Mouse (Mus musculus): ENCODE data around the gene Dpp7. TPM values are rescaled to one million over a fixed set of nuclear protein-coding genes. Genes with fewer than 3 reads are reported as not detected.

Gene Dpp7
- polyA plus RNA-seq, 1 experiment from 2014 or later, result 28.5 TPM

DNA sequence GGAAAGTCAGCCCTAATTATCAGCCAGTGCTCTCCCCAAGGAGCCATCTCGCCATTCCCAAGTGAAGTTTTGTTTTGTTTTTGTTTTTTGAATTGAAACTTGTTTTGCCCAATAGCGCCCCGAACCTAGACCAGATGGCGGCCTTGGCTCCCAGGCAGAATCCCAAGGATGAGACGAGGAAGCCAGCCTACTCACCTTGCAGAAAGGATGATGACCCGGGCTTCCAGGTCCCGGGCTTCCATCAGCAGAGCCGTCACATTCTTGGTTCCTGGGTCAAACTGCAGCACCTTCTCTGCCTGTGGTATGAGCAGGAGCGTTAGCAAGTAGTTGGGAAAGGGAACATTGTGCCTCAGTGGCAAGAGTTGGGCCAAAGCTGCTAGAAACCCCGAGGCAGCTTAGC, 46.0 kb downstream of the Dpp7 start:
- no peaks in the 10 kb centered on the region for H3K36me3 ChIP-seq (ENCODE audit: insufficient read depth, low read length)
- WGBS, result 59% methylated on average over 10 of the region's 10 CpGs
- peaks cover 2% of the 10 kb centered on the region; the same call in 1 of the 2 replicates for H3K4me1 ChIP-seq (replicated peaks; ENCODE audit: insufficient read depth, low read length)
- TF ChIP-seq CTCF (IDR thresholded peaks at IDR 0.05; ENCODE audit: low read depth), result no peak
- ATAC-seq (replicated peaks; ENCODE audit: low FRiP score, low read depth), result no peak
- H3K4me2 ChIP-seq (ENCODE audit: low read length), result no peak overlapping the region
- peaks cover 33% of the 10 kb centered on the region for H3K27me3 ChIP-seq (ENCODE audit: insufficient read depth, low read length)
- DNase-seq (ENCODE audit: low spot score), result no peak
- no peak overlapping the region for H3K9ac ChIP-seq (ENCODE audit: low read depth, low read length)
- H3K9me3 ChIP-seq (replicated peaks; ENCODE audit: low read length), result no peaks in the 10 kb centered on the region
- H3K27ac ChIP-seq, result no peak overlapping the region
- no peak overlapping the region for H3K4me3 ChIP-seq (replicated peaks; ENCODE audit: low read depth, low read length)

DNA sequence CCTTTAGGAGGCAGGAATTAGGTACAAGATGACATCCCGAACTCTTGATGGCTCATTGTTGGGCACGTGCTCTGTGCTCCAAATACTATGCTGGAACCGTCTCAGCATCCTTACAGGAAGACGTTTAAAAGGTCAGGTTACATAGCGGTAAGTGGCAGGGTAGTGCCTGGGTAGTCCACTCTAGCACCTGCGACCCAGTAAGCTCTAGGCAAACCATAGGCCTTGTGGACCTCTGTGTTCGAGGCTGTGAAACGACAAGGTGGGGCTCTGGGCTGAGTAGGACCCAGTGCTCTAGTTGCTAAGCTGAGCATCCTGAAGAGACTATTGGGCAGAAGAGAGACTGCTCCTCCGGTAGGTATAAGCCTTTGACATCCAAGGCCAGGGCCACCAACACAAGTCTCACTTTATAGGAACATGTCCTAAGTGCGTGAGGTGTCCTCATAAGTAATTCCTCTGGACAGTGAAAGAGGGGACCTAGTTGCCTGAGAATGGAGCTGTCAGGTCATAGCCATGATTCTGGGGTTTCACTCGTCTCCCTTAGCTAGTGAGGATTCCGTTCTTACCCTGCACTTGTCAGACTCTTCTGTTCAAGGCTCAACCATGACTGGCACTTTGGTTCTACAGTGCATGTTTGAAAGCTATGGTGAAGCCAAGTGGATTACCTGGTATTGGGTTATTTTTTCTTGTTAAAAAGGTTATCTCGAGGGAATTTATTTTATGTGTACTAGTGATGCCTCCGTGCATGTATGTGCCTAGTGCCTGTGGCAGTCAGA, 50.4 kb downstream of the Dpp7 start:
- 50% methylated on average over 14 of the region's 14 CpGs for WGBS
- TF ChIP-seq CTCF (IDR thresholded peaks at IDR 0.05; ENCODE audit: low read depth), result no peak
- ATAC-seq (replicated peaks; ENCODE audit: low FRiP score, low read depth) (no peak), DNase-seq (ENCODE audit: low spot score) (no peak)
- Histone ChIP-seq H3K4me2 (ENCODE audit: low read length) (peak overlapping the region; percentile 64), H3K9ac (ENCODE audit: low read depth, low read length) (no peak overlapping the region), H3K4me1 (replicated peaks; ENCODE audit: insufficient read depth, low read length) (peaks cover 3% of the 10 kb centered on the region; the same call in 1 of the 2 replicates), H3K9me3 (replicated peaks; ENCODE audit: low read length) (no peaks in the 10 kb centered on the region), H3K36me3 (ENCODE audit: insufficient read depth, low read length) (no peaks in the 10 kb centered on the region), H3K27me3 (ENCODE audit: insufficient read depth, low read length) (peaks cover 13% of the 10 kb centered on the region), H3K27ac (no peak overlapping the region), H3K4me3 (replicated peaks; ENCODE audit: low read depth, low read length) (no peak overlapping the region)

DNA sequence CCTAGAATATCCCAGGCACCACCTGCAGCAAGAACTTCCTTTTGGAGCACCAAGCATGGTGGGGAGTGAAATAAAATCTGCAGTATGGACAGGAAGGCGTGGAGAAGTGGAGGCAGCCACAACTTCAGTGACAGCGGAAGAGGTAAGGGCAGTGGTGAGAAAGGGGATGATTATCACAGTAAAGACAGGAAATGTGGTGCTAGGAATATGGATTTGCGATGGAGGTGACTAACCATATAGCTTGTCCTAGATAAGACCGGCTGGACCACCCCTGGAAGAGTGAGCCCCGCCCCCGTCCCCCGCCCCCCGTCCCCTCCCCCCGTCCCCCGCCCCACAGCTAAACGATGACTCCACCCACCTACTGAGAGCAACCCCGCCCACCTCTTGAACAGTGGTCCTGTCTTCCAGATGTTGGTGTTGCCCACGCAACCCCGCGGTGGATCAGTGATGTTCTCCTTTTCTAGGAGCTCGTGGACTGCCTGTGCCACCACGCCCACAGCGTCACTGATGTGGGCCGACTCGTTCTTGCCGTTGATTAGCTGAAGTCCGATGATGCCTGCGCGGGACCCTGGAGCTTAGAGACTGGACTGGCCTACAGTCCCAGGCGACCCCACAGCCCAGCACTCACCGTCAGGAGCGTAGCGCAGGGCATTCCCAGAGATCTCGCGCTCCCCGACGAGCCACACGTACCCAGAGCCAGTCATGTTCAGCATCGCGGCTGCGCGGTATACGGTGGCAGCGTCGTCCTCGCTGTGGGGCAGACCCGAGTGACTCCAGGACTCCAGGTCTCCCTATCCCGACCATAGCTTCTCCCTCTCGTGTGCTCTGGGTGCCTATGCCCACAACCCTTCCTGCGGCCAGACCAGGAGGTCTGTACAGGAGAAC, 51.3 kb downstream of the Dpp7 start:
- Histone ChIP-seq H3K27ac (no peak overlapping the region), H3K36me3 (ENCODE audit: insufficient read depth, low read length) (no peaks in the 10 kb centered on the region), H3K4me1 (replicated peaks; ENCODE audit: insufficient read depth, low read length) (peaks cover 3% of the 10 kb centered on the region; the same call in 1 of the 2 replicates), H3K9me3 (replicated peaks; ENCODE audit: low read length) (no peaks in the 10 kb centered on the region), H3K4me2 (ENCODE audit: low read length) (peak overlapping the region; percentile 64), H3K4me3 (replicated peaks; ENCODE audit: low read depth, low read length) (peak overlapping the region; percentile 24), H3K9ac (ENCODE audit: low read depth, low read length) (no peak overlapping the region), H3K27me3 (ENCODE audit: insufficient read depth, low read length) (peaks cover 5% of the 10 kb centered on the region; the same call in 1 of the 2 replicates)
- 0 out of 2 replicates have a peak, but pooled peaks have one; percentile 36 for ATAC-seq (replicated peaks; ENCODE audit: low FRiP score, low read depth)
- WGBS, result 2% methylated on average over 45 of the region's 45 CpGs
- peak; percentile 45 for DNase-seq (ENCODE audit: low spot score)
- TF ChIP-seq CTCF (IDR thresholded peaks at IDR 0.05; ENCODE audit: low read depth), result no peak

DNA sequence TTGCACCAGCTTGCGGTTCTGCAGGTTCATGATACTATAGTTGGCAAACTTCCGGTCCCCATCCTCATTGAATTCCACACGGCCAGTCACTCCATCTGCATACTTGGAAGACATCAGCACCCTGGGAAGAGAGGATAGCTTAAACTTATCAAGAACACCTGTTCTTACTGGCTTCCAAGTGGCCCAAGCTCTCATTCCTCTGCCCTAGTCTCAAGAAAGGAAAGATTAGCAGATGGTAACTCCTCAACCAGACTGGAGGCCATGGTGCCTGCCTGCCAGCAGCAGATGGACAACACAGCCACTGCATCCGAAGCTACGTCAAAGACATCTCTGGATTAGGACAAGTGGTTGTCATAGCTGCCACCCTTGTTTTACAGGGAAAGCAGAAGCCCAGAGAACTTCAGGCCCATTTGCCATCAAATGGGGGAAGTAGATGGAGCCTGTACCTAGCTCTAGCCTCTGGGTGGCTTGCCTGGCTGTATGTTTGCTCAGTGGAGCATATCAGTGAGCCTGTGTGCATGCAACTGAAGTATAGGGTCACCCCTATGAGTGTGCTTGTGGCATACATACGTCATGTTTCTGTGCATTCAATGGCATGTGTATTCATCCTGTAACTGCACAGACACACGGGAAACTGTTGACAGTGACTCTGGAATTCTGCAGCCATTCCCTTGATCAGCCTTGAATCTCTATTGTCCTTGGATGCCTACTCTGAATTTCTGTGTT, 52.1 kb downstream of the Dpp7 start:
- no peak overlapping the region for H3K27ac ChIP-seq
- H3K4me3 ChIP-seq (replicated peaks; ENCODE audit: low read depth, low read length), result peak overlapping the region; percentile 24; the same call in 1 of the 2 replicates
- H3K4me2 ChIP-seq (ENCODE audit: low read length), result peak overlapping the region; percentile 64; the same call in 1 of the 2 replicates
- TF ChIP-seq CTCF (IDR thresholded peaks at IDR 0.05; ENCODE audit: low read depth), result no peak
- H3K36me3 ChIP-seq (ENCODE audit: insufficient read depth, low read length), result no peaks in the 10 kb centered on the region
- WGBS, result 69% methylated on average over 7 of the region's 7 CpGs
- no peak overlapping the region for H3K9ac ChIP-seq (ENCODE audit: low read depth, low read length)
- DNase-seq (ENCODE audit: low spot score), result no peak
- peaks cover 5% of the 10 kb centered on the region; the same call in 1 of the 2 replicates for H3K27me3 ChIP-seq (ENCODE audit: insufficient read depth, low read length)
- H3K9me3 ChIP-seq (replicated peaks; ENCODE audit: low read length), result no peaks in the 10 kb centered on the region
- H3K4me1 ChIP-seq (replicated peaks; ENCODE audit: insufficient read depth, low read length), result peaks cover 3% of the 10 kb centered on the region; the same call in 1 of the 2 replicates
- ATAC-seq (replicated peaks; ENCODE audit: low FRiP score, low read depth), result no peak

DNA sequence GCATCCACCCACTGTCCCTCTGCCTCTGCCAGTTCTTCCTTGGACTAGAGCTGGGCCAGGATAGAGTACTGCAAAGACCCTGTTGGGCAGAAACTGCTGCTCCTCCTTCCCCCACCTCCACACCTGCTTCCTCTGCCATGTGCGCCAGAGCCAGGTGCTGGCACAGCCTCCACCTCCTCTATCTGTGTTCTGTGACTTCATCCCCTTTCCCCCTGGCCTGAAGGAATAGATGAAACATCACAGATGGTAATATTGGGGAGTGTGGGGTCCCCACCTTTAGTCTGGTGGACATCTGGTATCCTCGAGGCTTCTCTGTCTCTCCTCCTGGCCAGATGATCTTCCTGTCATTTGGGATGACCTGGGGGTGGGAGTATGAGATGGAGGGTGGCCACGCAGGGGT, 52.7 kb downstream of the Dpp7 start:
- TF ChIP-seq CTCF (IDR thresholded peaks at IDR 0.05; ENCODE audit: low read depth), result no peak
- Histone ChIP-seq H3K4me3 (replicated peaks; ENCODE audit: low read depth, low read length) (no peak overlapping the region), H3K9ac (ENCODE audit: low read depth, low read length) (no peak overlapping the region), H3K9me3 (replicated peaks; ENCODE audit: low read length) (no peaks in the 10 kb centered on the region), H3K36me3 (ENCODE audit: insufficient read depth, low read length) (no peaks in the 10 kb centered on the region), H3K4me2 (ENCODE audit: low read length) (no peak overlapping the region), H3K27ac (no peak overlapping the region), H3K27me3 (ENCODE audit: insufficient read depth, low read length) (peaks cover 5% of the 10 kb centered on the region; the same call in 1 of the 2 replicates), H3K4me1 (replicated peaks; ENCODE audit: insufficient read depth, low read length) (peaks cover 3% of the 10 kb centered on the region; the same call in 1 of the 2 replicates)
- WGBS, result 69% methylated on average over 3 of the region's 3 CpGs
- ATAC-seq (replicated peaks; ENCODE audit: low FRiP score, low read depth) (no peak), DNase-seq (ENCODE audit: low spot score) (no peak)

Other genes with a start within 250 kb of the Dpp7 start
- gene Nrarp, start 175.6 kb downstream of the Dpp7 start, polyA plus RNA-seq (2015; fragmentation: Nextera tagmentation; extraction: Ambion mirVana), result 19.9 and 21.6 TPM in 2 replicates
- gene Tor4a, start 159.5 kb downstream of the Dpp7 start, polyA plus RNA-seq (2015; fragmentation: Nextera tagmentation; extraction: Ambion mirVana), result 10.8 and 12.0 TPM in 2 replicates
- 74.0 and 82.3 TPM in 2 replicates for gene Nelfb, start 144.9 kb downstream of the Dpp7 start, polyA plus RNA-seq (2015; fragmentation: Nextera tagmentation; extraction: Ambion mirVana)
- 0.29 and 0.43 TPM in 2 replicates for gene Stpg3, start 141.7 kb downstream of the Dpp7 start, polyA plus RNA-seq (2015; fragmentation: Nextera tagmentation; extraction: Ambion mirVana)
- gene Fam166a, start 137.6 kb downstream of the Dpp7 start, polyA plus RNA-seq (2015; fragmentation: Nextera tagmentation; extraction: Ambion mirVana), result 0.28 and 0.62 TPM in 2 replicates
- gene Tubb4b, start 131.7 kb downstream of the Dpp7 start, polyA plus RNA-seq (2015; fragmentation: Nextera tagmentation; extraction: Ambion mirVana), result 339 and 384 TPM in 2 replicates
- gene Slc34a3, start 122.0 kb downstream of the Dpp7 start, polyA plus RNA-seq (2015; fragmentation: Nextera tagmentation; extraction: Ambion mirVana), result 1.5 and 1.6 TPM in 2 replicates
- 0.16 and 0.28 TPM in 2 replicates for gene Rnf224, start 119.6 kb downstream of the Dpp7 start, polyA plus RNA-seq (2015; fragmentation: Nextera tagmentation; extraction: Ambion mirVana)
- gene Rnf208, start 114.1 kb downstream of the Dpp7 start, polyA plus RNA-seq (2015; fragmentation: Nextera tagmentation; extraction: Ambion mirVana), result 24.2 and 27.4 TPM in 2 replicates
- 0.61 and 0.75 TPM in 2 replicates for gene Cysrt1, start 113.9 kb downstream of the Dpp7 start, polyA plus RNA-seq (2015; fragmentation: Nextera tagmentation; extraction: Ambion mirVana)
- gene AL732309.1, start 109.5 kb downstream of the Dpp7 start, polyA plus RNA-seq (2015; fragmentation: Nextera tagmentation; extraction: Ambion mirVana), result 2.7 and 3.7 TPM in 2 replicates
- 42.6 and 46.7 TPM in 2 replicates for gene Tmem203, start 100.9 kb downstream of the Dpp7 start, polyA plus RNA-seq (2015; fragmentation: Nextera tagmentation; extraction: Ambion mirVana)
- 17.1 and 18.0 TPM in 2 replicates for gene Tprn, start 93.7 kb downstream of the Dpp7 start, polyA plus RNA-seq (2015; fragmentation: Nextera tagmentation; extraction: Ambion mirVana)
- gene Ssna1, start 83.9 kb downstream of the Dpp7 start, polyA plus RNA-seq (2015; fragmentation: Nextera tagmentation; extraction: Ambion mirVana), result 172 TPM in 2 replicates
- gene Anapc2, start 83.9 kb downstream of the Dpp7 start, polyA plus RNA-seq (2015; fragmentation: Nextera tagmentation; extraction: Ambion mirVana), result 79.4 and 84.0 TPM in 2 replicates
- gene Tmem210, start 68.2 kb downstream of the Dpp7 start, polyA plus RNA-seq (2015; fragmentation: Nextera tagmentation; extraction: Ambion mirVana), result not detected in 2 replicates
- 0.29 and 0.48 TPM in 2 replicates for gene Lrrc26, start 66.4 kb downstream of the Dpp7 start, polyA plus RNA-seq (2015; fragmentation: Nextera tagmentation; extraction: Ambion mirVana)
- gene Grin1, start 37.2 kb downstream of the Dpp7 start, polyA plus RNA-seq (2015; fragmentation: Nextera tagmentation; extraction: Ambion mirVana), result 0.58 and 0.66 TPM in 2 replicates
- 57.9 and 59.6 TPM in 2 replicates for gene Man1b1, start 24.0 kb downstream of the Dpp7 start, polyA plus RNA-seq (2015; fragmentation: Nextera tagmentation; extraction: Ambion mirVana)
- 80.5 and 92.8 TPM in 2 replicates for gene Uap1l1, start 9.3 kb upstream of the Dpp7 start, polyA plus RNA-seq (2015; fragmentation: Nextera tagmentation; extraction: Ambion mirVana)
- 17.9 and 19.3 TPM in 2 replicates for gene Sapcd2, start 16.0 kb upstream of the Dpp7 start, polyA plus RNA-seq (2015; fragmentation: Nextera tagmentation; extraction: Ambion mirVana)
- gene Entpd2, start 39.5 kb upstream of the Dpp7 start, polyA plus RNA-seq (2015; fragmentation: Nextera tagmentation; extraction: Ambion mirVana), result 6.9 and 7.8 TPM in 2 replicates
- 43.9 and 49.9 TPM in 2 replicates for gene Npdc1, start 43.0 kb upstream of the Dpp7 start, polyA plus RNA-seq (2015; fragmentation: Nextera tagmentation; extraction: Ambion mirVana)
- gene Fut7, start 66.9 kb upstream of the Dpp7 start, polyA plus RNA-seq (2015; fragmentation: Nextera tagmentation; extraction: Ambion mirVana), result 0.06 TPM in 1 of 2 replicates, not detected in the other
- 9.7 and 9.8 TPM in 2 replicates for gene Abca2, start 72.3 kb upstream of the Dpp7 start, polyA plus RNA-seq (2015; fragmentation: Nextera tagmentation; extraction: Ambion mirVana)
- 7.7 and 10.3 TPM in 2 replicates for gene Clic3, start 100.5 kb upstream of the Dpp7 start, polyA plus RNA-seq (2015; fragmentation: Nextera tagmentation; extraction: Ambion mirVana)
- gene Paxx, start 104.7 kb upstream of the Dpp7 start, polyA plus RNA-seq (2015; fragmentation: Nextera tagmentation; extraction: Ambion mirVana), result 42.0 and 45.0 TPM in 2 replicates
- gene Ptgds, start 113.7 kb upstream of the Dpp7 start, polyA plus RNA-seq (2015; fragmentation: Nextera tagmentation; extraction: Ambion mirVana), result 11.5 and 13.1 TPM in 2 replicates
- not detected in 2 replicates for gene Lcn12, start 137.6 kb upstream of the Dpp7 start, polyA plus RNA-seq (2015; fragmentation: Nextera tagmentation; extraction: Ambion mirVana)
- gene Fbxw5, start 144.4 kb upstream of the Dpp7 start, polyA plus RNA-seq (2015; fragmentation: Nextera tagmentation; extraction: Ambion mirVana), result 65.7 and 71.1 TPM in 2 replicates
- gene C8g, start 145.4 kb upstream of the Dpp7 start, polyA plus RNA-seq (2015; fragmentation: Nextera tagmentation; extraction: Ambion mirVana), result 7.9 and 9.6 TPM in 2 replicates
- gene Traf2, start 190.6 kb upstream of the Dpp7 start, polyA plus RNA-seq (2015; fragmentation: Nextera tagmentation; extraction: Ambion mirVana), result 24.4 and 28.1 TPM in 2 replicates
- gene Edf1, start 201.5 kb upstream of the Dpp7 start, polyA plus RNA-seq (2015; fragmentation: Nextera tagmentation; extraction: Ambion mirVana), result 351 and 379 TPM in 2 replicates
- gene Mamdc4, start 218.5 kb upstream of the Dpp7 start, polyA plus RNA-seq (2015; fragmentation: Nextera tagmentation; extraction: Ambion mirVana), result 0.59 and 0.85 TPM in 2 replicates
- gene Phpt1, start 218.9 kb upstream of the Dpp7 start, polyA plus RNA-seq (2015; fragmentation: Nextera tagmentation; extraction: Ambion mirVana), result 197 TPM in 2 replicates
- gene Ajm1, start 225.4 kb upstream of the Dpp7 start, polyA plus RNA-seq (2015; fragmentation: Nextera tagmentation; extraction: Ambion mirVana), result 0.15 and 0.16 TPM in 2 replicates

Data from kidney, postnatal 0 days (tissue).